Mouse (Mus musculus) spleen, postnatal 4 days (tissue): ENCODE results near the gene Hecw1.

ENCODE experiments used
- DNase-seq, 2 experiments: peaks; one replicate each; pipeline ENCODE4 v3.0.0; 2022; ENCODE audit warnings: low spot score in 2 of 2

Gene Hecw1

GRCm38 (mm10) chr13:14522906-14523269 lies at the start of gene Hecw1:
TSS of gene Hecw1 (minus strand) at chr13:14523228.
- DNase-seq: no peak

GRCm38 (mm10) chr13:14561336-14561735 lies 38.3 kb upstream of the Hecw1 start:
- no peak for DNase-seq

GRCm38 (mm10) chr13:14552628-14553027 lies 29.6 kb upstream of the Hecw1 start:
- no peak for DNase-seq

GRCm38 (mm10) chr13:14542860-14543259 lies 19.8 kb upstream of the Hecw1 start:
- DNase-seq: no peak

DNA sequence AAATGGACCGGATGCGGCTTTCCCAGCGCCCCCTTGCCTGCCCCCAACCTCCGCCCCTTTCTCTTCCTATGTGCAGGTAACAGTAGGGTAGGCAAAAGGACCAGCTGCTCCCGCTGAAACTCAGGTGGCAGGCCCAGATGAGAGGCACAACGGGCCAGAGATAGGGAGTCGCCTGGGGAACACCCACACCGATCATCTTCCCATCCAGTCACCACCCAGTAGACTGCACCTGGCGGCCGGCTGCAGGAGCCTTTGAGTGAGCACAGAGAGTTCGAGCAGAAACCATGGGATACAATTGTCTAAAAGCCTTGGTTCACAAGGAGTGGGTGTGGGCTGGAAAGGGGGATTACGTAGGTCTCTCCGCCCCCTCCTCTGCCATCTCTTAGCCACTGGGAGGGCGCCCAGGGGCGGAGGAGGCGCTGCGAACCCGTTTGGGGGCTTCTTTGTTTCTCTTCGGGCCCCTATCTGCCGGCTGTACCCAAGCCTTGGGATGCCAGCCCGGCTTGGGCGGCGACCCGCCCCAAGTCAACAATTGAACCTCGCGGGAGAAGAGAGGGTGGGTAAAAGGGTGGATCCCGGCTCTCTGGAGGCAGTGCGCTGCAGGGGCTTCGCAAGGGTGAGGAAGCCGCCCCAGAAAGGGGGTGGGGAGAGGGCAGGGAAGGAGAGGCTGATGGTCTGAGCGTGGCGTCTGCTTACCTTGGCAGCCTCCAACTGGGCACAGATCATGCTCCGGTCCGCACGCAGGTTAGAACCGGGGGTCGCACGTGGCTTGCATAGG lies 711 bp downstream of the Hecw1 start:
- no peak for DNase-seq

DNA sequence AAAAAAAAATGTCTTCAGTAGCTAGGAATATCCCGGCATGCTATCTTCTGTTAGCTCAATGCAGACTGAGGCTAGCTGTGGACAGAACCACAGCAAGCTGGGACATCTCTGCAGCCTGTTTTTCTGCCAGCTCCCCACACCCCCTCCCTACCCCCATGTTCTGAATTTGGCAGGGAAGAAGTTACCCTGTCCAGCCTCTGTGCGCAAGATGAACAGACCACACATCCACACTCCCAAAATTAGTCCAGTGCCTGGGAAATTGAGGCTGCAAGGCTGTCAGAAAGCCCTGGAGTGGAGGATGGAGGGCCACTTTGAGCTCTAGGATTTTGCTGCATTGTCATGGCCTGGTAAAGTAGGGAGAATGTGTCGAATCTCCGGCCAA lies 1.3 kb downstream of the Hecw1 start:
- no peak for DNase-seq

GRCm38 (mm10) chr13:14519605-14520004 lies 3.4 kb downstream of the Hecw1 start:
- no peak for DNase-seq

DNA sequence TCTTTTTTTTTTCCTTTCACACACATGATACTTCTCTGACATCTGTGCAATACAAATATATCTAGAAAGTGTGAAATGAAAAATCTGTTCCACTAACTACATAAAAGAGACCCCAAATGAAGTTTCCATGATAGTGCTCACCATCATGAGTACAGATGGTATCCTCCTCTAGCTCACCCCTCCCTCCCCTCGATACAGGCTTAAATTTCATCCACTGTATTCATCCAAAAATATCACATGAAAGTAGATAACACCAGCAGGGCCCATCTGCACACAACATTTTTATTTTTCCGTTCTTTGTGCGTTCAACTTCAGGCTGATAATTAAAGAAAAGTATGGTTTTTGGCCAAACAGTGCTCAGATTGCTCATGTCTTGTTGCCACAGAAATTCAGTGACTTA lies 5.5 kb downstream of the Hecw1 start:
- DNase-seq: no peak

DNA sequence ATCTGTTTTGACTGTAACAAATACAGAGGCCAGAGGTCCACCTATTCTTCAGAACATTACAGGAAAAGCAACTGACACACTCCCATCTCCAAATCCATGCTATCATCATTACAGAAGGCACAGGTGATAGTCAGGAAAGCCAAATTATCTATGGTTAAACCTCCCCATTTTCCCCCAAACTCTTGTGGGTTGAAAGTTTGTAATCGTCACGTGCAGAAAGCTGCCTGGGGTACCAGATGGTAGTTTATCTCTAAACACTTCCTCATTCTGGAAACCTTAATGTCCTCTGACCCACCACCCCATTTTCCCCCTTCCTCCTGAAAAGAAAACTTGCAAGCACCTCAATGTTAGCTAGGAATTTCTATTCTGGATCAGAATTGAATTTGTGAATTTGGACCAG lies 7.9 kb downstream of the Hecw1 start:
- no peak for DNase-seq

DNA sequence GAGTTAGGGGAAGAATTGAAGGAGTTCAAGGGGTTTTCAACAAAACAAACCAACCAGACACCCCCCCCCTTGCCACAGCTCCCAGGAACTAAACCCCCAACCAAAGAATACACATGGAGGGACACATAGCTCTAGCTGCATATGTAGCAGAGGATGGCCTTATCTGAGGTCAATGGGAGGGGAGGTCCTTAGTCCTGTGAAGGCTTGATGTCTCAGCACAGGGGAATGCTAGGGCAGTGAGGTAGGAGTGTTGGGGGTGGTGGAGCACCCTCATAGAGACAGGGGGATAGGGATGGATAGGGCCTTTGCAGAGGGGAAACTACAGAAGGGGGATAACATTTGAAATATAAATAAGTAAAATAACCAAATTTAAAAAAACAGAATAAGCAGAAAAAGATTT lies 9.1 kb downstream of the Hecw1 start:
- no peak for DNase-seq

DNA sequence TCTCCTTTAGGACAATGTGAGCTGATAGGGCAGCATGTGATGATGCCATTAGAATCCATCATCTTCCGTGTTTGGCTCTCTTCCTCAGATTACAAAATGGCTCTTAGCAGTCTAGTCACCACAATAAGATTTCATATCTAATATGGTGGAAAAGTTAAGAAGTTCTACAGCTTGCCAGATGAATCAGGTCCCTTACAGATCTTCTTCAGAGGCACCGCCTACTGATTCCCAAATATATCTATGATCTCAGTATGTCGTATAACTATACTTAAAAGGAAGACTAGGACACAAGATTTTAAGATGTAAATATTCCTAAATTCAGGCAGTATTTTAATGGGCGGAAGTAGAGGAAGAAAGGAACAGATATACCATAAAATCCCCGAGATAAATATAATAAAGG lies 16.3 kb downstream of the Hecw1 start:
- no peak for DNase-seq

GRCm38 (mm10) chr13:14500251-14500650 lies 22.8 kb downstream of the Hecw1 start:
- DNase-seq: no peak

DNA sequence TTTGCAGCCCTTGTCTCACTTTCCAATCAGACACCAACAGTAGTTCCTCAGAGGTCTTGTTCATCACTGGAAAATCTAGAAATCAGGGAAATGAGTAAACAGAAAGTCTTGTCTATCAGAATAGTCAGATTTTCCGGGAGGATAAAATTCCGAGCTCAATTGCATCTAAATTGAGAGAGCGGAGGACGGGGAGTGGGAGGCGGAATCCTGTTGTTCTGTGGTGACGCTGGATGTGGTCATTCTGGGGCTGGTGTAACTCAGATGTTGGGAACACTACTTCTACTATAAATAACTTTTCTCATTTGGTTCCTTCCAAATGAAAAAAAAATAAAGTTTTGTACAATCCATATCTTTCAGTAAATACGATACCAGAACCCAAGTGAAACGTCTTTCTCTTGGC lies 24.2 kb downstream of the Hecw1 start:
- no peak for DNase-seq

DNA sequence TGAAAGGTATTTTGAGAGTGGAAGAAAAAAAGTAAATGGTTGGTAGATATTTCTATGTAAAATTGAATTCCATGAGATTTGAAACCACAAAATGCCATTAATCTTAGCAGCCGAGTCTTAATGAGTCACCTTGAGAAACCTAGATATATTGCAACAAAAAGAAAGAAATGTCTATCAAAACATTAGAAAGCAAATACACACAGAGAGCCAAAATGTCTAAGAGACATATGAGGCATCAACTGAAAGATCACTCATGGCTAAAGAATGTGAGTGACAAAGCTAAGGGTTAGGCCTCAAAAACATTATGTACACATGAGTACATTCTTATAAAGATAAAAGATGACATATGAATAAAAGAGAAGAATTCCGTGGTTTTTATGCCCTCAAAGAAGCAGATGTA lies 26.1 kb downstream of the Hecw1 start:
- DNase-seq: no peak

GRCm38 (mm10) chr13:14487812-14488211 lies 35.2 kb downstream of the Hecw1 start:
- no peak for DNase-seq

DNA sequence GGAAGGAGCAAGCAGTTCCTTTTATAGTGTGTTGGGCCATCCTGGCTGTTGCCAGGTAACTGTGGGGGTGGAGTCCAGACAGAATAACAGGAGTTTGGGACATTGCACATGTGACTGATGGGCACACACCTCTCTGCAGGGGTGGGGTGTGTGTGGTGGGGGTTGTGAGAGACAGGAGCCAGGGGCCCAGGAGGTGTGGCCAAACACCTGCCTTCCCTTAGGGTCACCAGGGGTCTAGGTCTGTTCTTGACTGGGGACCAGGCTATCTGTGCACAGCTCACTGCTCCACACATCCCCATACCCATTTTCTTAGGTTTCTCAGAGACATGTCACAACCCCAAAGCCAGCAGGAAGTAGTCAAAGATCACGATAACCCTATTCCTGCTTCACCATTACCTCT lies 51.9 kb downstream of the Hecw1 start:
- DNase-seq: no peak

DNA sequence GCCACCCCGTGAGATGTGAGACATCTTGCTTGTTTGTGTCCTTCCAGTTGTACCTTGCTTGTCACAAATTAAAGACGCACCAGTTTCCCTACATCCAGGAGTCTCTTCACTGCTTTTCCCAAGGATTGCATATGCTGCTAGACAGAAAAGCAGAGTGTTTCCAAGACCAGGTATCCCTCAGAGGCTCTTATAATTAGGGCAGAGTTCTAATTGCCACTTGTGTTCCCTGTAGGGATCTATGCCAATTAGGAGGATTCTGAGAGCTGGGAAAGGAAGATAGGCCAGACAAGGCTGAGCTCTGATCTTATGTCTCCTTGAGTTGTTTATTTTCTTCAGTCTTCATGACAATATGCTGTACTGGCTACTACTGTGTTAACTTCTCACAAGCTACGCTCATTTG lies 55.5 kb downstream of the Hecw1 start:
- no peak for DNase-seq

GRCm38 (mm10) chr13:14461036-14461435 lies 62.0 kb downstream of the Hecw1 start:
- DNase-seq: no peak

DNA sequence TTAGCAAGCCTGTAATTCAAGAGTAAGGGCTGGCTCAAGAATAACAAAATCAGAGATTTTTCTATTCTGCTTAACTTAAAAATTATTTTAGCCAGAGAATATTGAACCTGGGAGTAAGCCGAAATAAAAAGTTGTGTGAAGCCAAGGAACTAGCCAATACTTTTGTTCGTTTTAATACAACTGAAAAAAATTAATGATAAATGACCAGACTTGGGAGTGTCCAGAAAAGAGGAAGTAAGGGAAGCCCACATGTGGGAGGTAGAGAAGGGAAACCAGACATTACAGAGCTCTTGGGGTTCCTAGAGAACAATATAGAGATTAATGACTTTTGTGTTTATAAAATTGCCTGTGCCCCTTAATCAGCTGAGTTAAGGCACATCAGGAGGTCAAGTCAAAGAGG lies 66.0 kb downstream of the Hecw1 start:
- no peak for DNase-seq

DNA sequence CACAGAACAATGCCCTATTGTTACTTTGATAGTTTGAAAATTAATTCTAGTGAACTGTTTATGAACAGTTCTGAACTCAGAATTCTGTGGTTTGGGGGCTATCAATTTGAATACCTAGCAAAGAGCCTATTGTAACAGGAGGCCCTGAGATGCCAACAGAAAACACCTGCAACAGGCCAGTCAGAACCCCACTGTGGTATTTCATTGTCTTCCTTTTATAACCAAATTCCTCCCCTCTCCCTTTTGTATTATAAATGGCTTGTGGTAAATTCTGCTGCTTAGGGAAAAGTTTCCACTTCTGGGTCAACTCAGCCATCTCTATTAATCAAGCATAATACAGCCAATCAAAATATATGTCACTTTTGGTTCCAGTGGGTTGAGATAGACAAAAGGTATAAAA lies 83.5 kb downstream of the Hecw1 start:
- DNase-seq: no peak

DNA sequence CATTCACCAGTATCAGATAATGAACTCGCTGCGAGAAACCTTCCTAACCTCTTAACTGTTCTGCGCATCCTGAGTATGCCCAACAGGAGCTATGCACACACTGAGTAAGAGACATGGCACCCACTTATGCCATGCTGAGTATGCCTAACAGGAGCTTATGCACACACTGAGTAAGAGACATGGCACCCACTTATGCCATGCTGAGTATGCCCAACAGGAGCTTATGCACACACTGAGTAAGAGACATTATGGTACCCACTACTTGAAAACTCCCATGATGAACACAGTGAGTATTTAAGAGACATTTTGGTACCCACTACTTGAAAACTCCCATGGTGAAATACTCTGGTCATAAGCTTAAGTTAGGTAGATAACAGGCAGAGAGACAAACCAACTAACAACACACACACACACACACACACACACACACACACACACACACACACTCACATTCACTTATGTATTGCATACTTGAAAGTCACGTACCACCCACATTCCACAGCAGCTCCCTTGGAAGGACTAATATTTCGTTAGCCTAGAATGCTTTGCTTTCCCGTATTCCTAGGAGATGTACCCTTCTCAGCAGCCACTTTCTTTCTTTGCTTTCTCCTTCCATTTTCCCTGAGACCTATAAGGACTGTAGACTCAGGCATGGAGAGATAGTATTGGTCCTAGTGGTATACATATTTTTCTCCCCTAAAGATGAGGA lies 94.0 kb downstream of the Hecw1 start:
- no peak for DNase-seq

GRCm38 (mm10) chr13:14424836-14425235 lies 98.2 kb downstream of the Hecw1 start:
- DNase-seq: no peak

DNA sequence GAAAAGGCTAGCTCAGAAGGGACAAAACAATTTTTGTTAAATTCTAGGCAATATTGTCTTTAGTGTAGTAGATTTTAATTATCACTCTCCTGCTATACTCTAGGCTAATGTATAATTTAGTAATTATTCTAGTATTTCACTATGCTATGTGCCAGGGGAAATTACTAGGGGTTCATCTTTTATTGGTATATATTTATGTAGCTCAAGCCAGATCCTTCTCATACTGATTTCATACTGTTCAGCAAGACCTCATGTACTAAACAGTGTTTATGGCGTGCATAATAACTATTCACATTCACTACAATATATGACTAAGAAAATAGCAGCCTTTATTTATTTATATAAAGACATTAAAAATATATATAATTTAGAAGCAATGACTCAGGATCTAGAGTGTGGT lies 109.6 kb downstream of the Hecw1 start:
- DNase-seq: no peak

- DNase-seq: no peak
Measured at GRCm38 (mm10) chr13:14374470-14374869, 148.6 kb downstream of the Hecw1 start.
